Mouse (Mus musculus) inflammation-experienced regulatory T-cells, adult 16 weeks (primary cell): ENCODE data around the gene Galnt4. TPM values are rescaled to one million over a fixed set of nuclear protein-coding genes. Genes with fewer than 3 reads are reported as not detected.

ENCODE experiments used
- polyA plus RNA-seq: library from polyadenylated mRNA; unstranded; fragments of 100-300 nt; shearing (Covaris generic); gene quantifications from one replicate; pipeline ENCODE4 v1.2.1, GENCODE M21; 2017

Gene Galnt4
- 8.0 TPM for polyA plus RNA-seq

DNA sequence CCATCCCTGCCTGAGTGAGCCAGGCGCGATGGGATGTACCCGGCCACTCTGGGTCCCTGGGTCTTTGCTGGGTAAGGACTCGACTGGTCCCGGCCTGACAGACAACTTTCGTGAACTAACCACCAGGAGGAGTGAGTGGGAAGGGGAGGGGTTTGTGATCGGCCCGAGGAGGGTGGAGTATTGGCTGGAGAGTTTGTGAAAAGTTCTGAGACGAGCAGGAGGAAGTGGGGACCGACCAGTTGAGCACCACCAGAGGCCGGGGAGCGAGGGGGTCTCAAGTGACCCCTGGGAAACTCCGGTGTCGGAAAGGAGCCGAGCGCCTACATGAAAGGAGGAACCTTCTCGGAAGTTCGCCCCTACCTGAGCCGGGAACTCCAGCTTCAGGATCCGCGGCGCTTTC is at the start of gene Galnt4:
TSS of gene Galnt4 (plus strand) at position 196 of the 400 bp plus-strand sequence.

DNA sequence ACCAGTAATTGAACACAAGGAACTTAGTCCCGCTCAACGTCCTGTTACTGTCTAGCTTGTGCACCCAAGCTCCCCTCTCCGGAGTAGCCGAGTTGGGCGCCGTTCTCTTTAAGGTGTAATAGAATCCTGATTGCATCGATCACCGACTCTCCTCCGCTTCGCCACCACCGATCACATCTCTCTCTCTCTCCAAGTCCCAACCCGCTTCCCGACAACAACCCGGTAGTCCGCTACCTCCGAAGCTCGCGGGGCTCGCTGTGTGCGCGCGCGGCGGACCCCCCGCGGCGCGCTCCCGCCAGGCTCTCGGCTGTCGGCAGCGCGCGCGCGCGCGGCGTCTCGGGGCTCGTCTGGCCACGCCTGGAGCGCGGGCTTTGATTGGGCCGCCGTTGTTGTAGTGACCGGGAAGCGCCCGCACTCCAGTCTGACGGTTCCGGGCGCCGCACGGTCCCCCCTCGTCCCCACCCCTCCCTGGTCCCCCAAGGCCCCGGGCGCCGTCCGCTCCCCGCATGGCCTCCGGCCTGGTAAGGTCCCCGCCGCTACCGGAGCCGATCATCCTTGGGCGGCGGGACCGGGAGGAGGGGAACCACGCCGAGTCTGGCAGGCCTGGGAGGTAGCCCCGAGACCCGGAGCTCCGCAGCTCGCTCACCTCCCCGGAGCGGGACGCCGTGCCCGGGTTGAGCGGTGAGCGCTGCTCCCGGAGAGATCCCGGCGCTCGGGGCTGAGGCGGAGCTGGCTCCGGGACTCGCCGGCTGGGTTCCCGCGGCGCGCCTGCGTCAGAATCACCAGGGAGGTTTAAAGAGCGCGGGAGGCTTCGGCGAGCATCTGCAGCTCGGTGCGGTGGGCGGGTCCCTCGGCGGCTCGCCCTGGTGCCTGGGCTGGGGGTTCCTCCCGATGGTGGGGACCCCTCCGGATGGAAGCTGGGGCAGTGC is 992 bp upstream of the Galnt4 start, which contains the start of gene Poc1b:
TSS of gene Poc1b (plus strand) at position 334 of the 929 bp plus-strand sequence.

DNA sequence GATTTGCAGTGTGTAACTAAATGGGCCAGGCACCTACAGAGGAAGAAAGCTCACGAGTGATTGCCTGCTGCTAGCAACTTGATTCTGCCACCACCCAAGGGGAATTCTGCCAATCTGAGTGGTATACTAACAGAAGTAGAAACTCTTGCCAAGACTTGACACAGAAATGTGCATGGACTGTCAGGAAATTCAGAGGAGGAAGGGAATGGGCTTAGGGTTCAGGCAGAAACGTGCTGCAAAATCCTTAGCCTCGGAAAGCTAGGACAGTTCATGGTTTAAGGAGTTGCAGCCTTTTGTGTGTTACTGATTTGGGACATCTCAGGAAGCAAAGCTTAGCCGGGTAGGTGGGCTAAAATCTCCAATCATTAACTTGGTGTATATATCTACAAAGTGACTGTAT is 18.3 kb downstream of the Galnt4 start, which contains the start of gene Phxr2:
TSS of gene Phxr2 (minus strand) at position 101 of the 400 bp plus-strand sequence.

Other genes with a start within 250 kb of the Galnt4 start
- gene Atp2b1, start 193.8 kb upstream of the Galnt4 start, polyA plus RNA-seq = 230 TPM
- 24.9 TPM for gene Poc1b, start 1.1 kb upstream of the Galnt4 start, polyA plus RNA-seq
- gene Phxr2, start 18.2 kb downstream of the Galnt4 start, polyA plus RNA-seq = 0.84 TPM
- gene Dusp6, start 155.1 kb downstream of the Galnt4 start, polyA plus RNA-seq = 40.3 TPM